Mouse (Mus musculus) heart, postnatal 0 days (tissue): ENCODE measurements around the gene Brd7.

Experiments used
- CTCF ChIP-seq: IDR thresholded peaks from 2 replicates; pipeline ENCODE4 v1.5.1; 2016; ENCODE audit warnings: antibody characterized with exemption, control low read depth, low read depth
- EP300 ChIP-seq: IDR thresholded peaks from 2 replicates; pipeline ENCODE4 v1.6.1; 2016; ENCODE audit warnings: antibody characterized with exemption, low read depth

DNA sequence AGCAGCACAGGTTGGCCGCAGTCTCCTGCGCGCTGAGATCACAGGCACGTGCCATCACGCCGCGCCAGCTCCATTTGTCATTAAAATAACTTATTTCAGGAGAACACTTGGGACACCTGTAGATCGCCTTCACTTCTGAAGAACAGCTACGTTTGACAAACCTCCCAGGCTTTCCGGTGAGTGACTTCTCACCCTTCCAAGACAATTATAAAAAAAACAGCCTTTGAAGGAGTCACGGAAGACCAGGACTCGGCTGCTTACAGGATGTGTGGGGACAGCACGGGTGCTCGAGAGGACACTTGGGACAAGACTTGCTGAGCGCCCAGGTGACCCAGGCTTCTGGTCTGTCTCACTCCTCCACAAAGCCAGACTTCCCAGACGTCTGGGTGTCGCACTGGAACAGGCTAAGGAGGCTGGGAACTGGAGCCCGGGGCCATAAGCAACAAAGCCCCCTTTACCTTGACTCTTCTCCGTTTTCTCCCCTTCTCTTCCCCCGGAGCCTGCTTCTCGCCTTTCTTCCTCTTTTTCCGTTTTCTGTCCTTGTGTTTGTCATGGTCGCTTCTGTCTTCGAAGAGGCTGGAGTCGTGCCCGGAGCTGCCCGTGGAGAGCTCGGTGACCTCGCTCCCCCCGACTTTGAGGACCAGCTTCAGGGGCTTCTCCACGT is 818 bp downstream of the Brd7 start:
- no peak for TF ChIP-seq CTCF
- no peak for TF ChIP-seq EP300
